Mouse (Mus musculus): ENCODE measurements around the gene Hspa4l. TPM values are rescaled to one million over a fixed set of nuclear protein-coding genes. Genes with fewer than 3 reads are reported as not detected.
A peak's percentile ranks its signal among the peaks of the same experiment; 100 is the strongest.

The Hspa4l gene
- polyA plus RNA-seq (2015; fragmentation: Nextera tagmentation; extraction: Ambion mirVana), result 3.6 and 4.6 TPM in 2 replicates

GRCm38 (mm10) chr3:40744024-40744835 is at the start of gene Hspa4l:
Hspa4l (plus strand) TSS chr3:40744495.
- Histone ChIP-seq H3K4me1 (peaks cover 12% of the 10 kb centered on the region), H3K4me3 (peak within 1 kb of the TSS; percentile 76), H3K27ac (no peak within 1 kb of the TSS), H3K36me3 (no peaks in the 10 kb centered on the region), H3K4me2 (replicated peaks) (peak within 1 kb of the TSS; percentile 97), H3K27me3 (peaks cover 12% of the 10 kb centered on the region), H3K9ac (peak within 1 kb of the TSS; percentile 73), H3K9me3 (no peaks in the 10 kb centered on the region)
- 24% methylated on average over 16 of the region's 16 CpGs for WGBS
- ATAC-seq (ENCODE audit: low FRiP score, low read depth), result no peak

DNA sequence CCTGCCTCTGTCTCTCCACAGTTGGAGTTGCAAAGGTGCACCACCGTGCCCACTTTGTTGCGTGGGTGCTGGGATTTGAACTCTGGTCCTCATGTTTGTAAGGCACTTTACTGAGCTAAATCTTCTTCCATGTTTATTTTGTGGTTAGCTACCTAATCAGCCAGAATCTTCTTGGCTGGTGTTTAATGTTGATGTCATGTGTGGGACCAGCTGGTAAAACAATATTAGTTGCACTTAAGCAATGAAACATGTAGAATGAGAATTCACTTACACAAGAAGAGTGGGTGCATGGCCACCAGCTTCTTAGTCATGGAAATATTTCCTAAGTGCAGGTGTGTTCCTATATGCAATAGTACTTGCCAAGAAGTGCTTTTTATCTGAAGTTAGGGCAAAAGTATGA is 49.1 kb upstream of the Hspa4l start:
- no peak for ATAC-seq (ENCODE audit: low FRiP score, low read depth)
- Histone ChIP-seq H3K9ac (no peak overlapping the region), H3K4me1 (no peaks in the 10 kb centered on the region), H3K4me2 (replicated peaks) (no peak overlapping the region), H3K36me3 (peaks cover 30% of the 10 kb centered on the region), H3K9me3 (no peaks in the 10 kb centered on the region), H3K27me3 (no peaks in the 10 kb centered on the region), H3K27ac (no peak overlapping the region), H3K4me3 (no peak overlapping the region)
- WGBS, result 95% methylated on average over 2 of the region's 2 CpGs

DNA sequence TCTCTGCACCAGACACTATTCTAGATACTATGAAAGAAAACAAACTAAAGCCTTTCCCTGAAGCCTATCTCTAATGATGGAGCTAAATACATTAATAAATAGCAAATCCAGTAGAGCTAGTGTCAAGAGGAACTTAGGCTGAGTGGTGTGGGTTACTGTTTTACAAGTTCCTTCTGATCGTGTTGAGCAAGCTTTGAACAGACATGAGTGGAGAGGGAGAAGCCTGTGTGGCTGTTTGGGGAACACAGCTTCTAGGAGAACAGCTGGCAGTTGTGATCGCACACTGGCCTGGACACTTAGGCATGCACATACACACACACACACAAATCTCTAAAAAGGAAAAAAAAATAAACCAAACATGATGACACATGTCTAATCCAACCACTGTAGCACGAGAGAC is 45.5 kb upstream of the Hspa4l start:
- H3K4me3 ChIP-seq, result no peak overlapping the region
- 88% methylated on average over 3 of the region's 3 CpGs for WGBS
- H3K4me1 ChIP-seq, result no peaks in the 10 kb centered on the region
- no peak overlapping the region for H3K4me2 ChIP-seq (replicated peaks)
- H3K9me3 ChIP-seq, result no peaks in the 10 kb centered on the region
- no peak for ATAC-seq (ENCODE audit: low FRiP score, low read depth)
- no peak overlapping the region for H3K27ac ChIP-seq
- no peaks in the 10 kb centered on the region for H3K27me3 ChIP-seq
- no peak overlapping the region for H3K9ac ChIP-seq
- H3K36me3 ChIP-seq, result peaks cover 21% of the 10 kb centered on the region

DNA sequence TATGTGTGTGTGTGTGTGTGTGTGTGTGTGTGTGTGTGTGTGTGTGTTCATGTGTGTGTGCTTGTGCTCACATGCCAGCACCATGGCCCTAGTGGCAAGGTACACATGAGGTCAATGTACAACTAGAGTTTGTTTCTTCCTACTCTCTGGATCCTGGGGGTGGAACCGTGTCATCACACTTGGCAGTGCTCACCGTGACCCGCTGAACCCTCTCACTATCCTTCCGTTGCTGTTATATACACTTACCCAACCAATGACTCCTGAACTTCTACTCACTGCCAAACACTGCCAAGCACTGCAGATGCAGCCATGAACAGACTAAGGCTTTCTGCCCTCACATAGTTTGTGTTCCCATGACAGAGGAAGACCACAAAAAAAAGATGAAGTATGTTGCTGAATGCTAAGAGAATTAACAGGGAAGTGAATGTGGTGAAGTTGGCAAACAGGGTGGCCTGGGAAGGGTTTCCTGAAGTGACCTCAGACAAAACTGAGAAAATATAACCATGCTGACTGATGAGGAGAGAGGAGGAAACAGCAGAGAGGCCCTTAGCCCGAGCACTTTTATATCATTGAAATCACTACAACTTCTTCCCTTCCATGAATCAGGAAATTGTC is 39.4 kb upstream of the Hspa4l start:
- Histone ChIP-seq H3K36me3 (peaks cover 4% of the 10 kb centered on the region; the same call in 1 of the 2 replicates), H3K27me3 (no peaks in the 10 kb centered on the region), H3K4me2 (replicated peaks) (no peak overlapping the region), H3K9me3 (peaks cover 7% of the 10 kb centered on the region; the same call in 1 of the 2 replicates), H3K4me1 (no peaks in the 10 kb centered on the region), H3K27ac (no peak overlapping the region), H3K9ac (no peak overlapping the region), H3K4me3 (no peak overlapping the region)
- no peak for ATAC-seq (ENCODE audit: low FRiP score, low read depth)
- WGBS, result 85% methylated on average over 5 of the region's 5 CpGs

- no peak within 1 kb of the TSS for H3K4me2 ChIP-seq (replicated peaks)
- WGBS, result 90% methylated on average over 30 of the region's 30 CpGs
- no peak within 1 kb of the TSS for H3K9ac ChIP-seq
- H3K27ac ChIP-seq, result no peak within 1 kb of the TSS
- ATAC-seq (ENCODE audit: low FRiP score, low read depth), result no peak
- H3K4me1 ChIP-seq, result no peaks in the 10 kb centered on the region
- no peaks in the 10 kb centered on the region for H3K27me3 ChIP-seq
- H3K36me3 ChIP-seq, result no peaks in the 10 kb centered on the region
- H3K4me3 ChIP-seq, result no peak within 1 kb of the TSS
- peaks cover 7% of the 10 kb centered on the region; the same call in 1 of the 2 replicates for H3K9me3 ChIP-seq
These were observed 35.6 kb upstream of the Hspa4l start, which contains the start of gene Slc25a31 for GRCm38 (mm10) chr3:40708655-40709054. Slc25a31 (plus strand) TSS chr3:40708855.

GRCm38 (mm10) chr3:40716056-40716455 is 28.2 kb upstream of the Hspa4l start:
- H3K27me3 ChIP-seq, result no peaks in the 10 kb centered on the region
- H3K4me3 ChIP-seq, result no peak overlapping the region
- H3K4me2 ChIP-seq (replicated peaks), result no peak overlapping the region
- 39% methylated on average over 1 of the region's 1 CpGs for WGBS
- H3K36me3 ChIP-seq, result no peaks in the 10 kb centered on the region
- H3K9me3 ChIP-seq, result no peaks in the 10 kb centered on the region
- H3K27ac ChIP-seq, result no peak overlapping the region
- no peaks in the 10 kb centered on the region for H3K4me1 ChIP-seq
- H3K9ac ChIP-seq, result no peak overlapping the region
- no peak for ATAC-seq (ENCODE audit: low FRiP score, low read depth)

- H3K9ac ChIP-seq, result no peak overlapping the region
- H3K4me3 ChIP-seq, result no peak overlapping the region
- WGBS, result 80% methylated on average over 3 of the region's 3 CpGs
- H3K4me2 ChIP-seq (replicated peaks), result no peak overlapping the region
- H3K36me3 ChIP-seq, result no peaks in the 10 kb centered on the region
- no peaks in the 10 kb centered on the region for H3K4me1 ChIP-seq
- H3K9me3 ChIP-seq, result no peaks in the 10 kb centered on the region
- no peak for ATAC-seq (ENCODE audit: low FRiP score, low read depth)
- no peak overlapping the region for H3K27ac ChIP-seq
- no peaks in the 10 kb centered on the region for H3K27me3 ChIP-seq
These were observed 25.3 kb upstream of the Hspa4l start for GRCm38 (mm10) chr3:40719022-40719421.

GRCm38 (mm10) chr3:40738381-40738912 is 5.8 kb upstream of the Hspa4l start:
- Histone ChIP-seq H3K27ac (no peak overlapping the region), H3K9me3 (no peaks in the 10 kb centered on the region), H3K9ac (no peak overlapping the region), H3K4me2 (replicated peaks) (no peak overlapping the region), H3K4me3 (no peak overlapping the region), H3K36me3 (no peaks in the 10 kb centered on the region), H3K4me1 (no peaks in the 10 kb centered on the region), H3K27me3 (0 out of 2 replicates have a peak, but pooled peaks cover under 1% of the 10 kb centered on the region)
- no peak for ATAC-seq (ENCODE audit: low FRiP score, low read depth)
- 74% methylated on average over 6 of the region's 6 CpGs for WGBS

GRCm38 (mm10) chr3:40744836-40745660 is 753 bp downstream of the Hspa4l start:
- H3K27me3 ChIP-seq, result peaks cover 12% of the 10 kb centered on the region
- peak overlapping the region; percentile 76 for H3K4me3 ChIP-seq
- H3K9me3 ChIP-seq, result no peaks in the 10 kb centered on the region
- peak overlapping the region; percentile 73 for H3K9ac ChIP-seq
- ATAC-seq (ENCODE audit: low FRiP score, low read depth), result peak; percentile 96
- WGBS, result under 1% methylated on average over 62 of the region's 93 CpGs
- H3K4me1 ChIP-seq, result peaks cover 12% of the 10 kb centered on the region
- no peaks in the 10 kb centered on the region for H3K36me3 ChIP-seq
- no peak overlapping the region for H3K27ac ChIP-seq
- H3K4me2 ChIP-seq (replicated peaks), result peak overlapping the region; percentile 97

GRCm38 (mm10) chr3:40745661-40746547 is 1.6 kb downstream of the Hspa4l start:
- H3K27me3 ChIP-seq, result peaks cover 12% of the 10 kb centered on the region
- H3K4me2 ChIP-seq (replicated peaks), result peak overlapping the region; percentile 97
- peak; percentile 33 for ATAC-seq (ENCODE audit: low FRiP score, low read depth)
- peak overlapping the region; percentile 76 for H3K4me3 ChIP-seq
- 7% methylated on average over 37 of the region's 37 CpGs for WGBS
- no peaks in the 10 kb centered on the region for H3K9me3 ChIP-seq
- no peaks in the 10 kb centered on the region for H3K36me3 ChIP-seq
- no peak overlapping the region for H3K27ac ChIP-seq
- H3K9ac ChIP-seq, result peak overlapping the region; percentile 73
- peaks cover 12% of the 10 kb centered on the region for H3K4me1 ChIP-seq

GRCm38 (mm10) chr3:40760746-40761145 is 16.5 kb downstream of the Hspa4l start:
- H3K4me1 ChIP-seq, result no peaks in the 10 kb centered on the region
- H3K9ac ChIP-seq, result no peak overlapping the region
- no peak for ATAC-seq (ENCODE audit: low FRiP score, low read depth)
- no peak overlapping the region for H3K4me3 ChIP-seq
- no peaks in the 10 kb centered on the region for H3K9me3 ChIP-seq
- 80% methylated on average over 3 of the region's 3 CpGs for WGBS
- H3K27me3 ChIP-seq, result no peaks in the 10 kb centered on the region
- H3K4me2 ChIP-seq (replicated peaks), result no peak overlapping the region
- no peaks in the 10 kb centered on the region for H3K36me3 ChIP-seq
- H3K27ac ChIP-seq, result no peak overlapping the region

Measured in limb, embryonic 13.5 days (tissue).